Mouse (Mus musculus) layer of hippocampus, adult 6 months (tissue): ENCODE data around the gene Kdm8. TPM values are rescaled to one million over a fixed set of nuclear protein-coding genes. Genes with fewer than 3 reads are reported as not detected.

ENCODE experiments used
- long read RNA-seq, 2 experiments: library from polyadenylated mRNA; unstranded; transcript quantifications; one replicate each; pipeline ENCODE4 v2.0.0; 2019 to 2020
- polyA plus RNA-seq: library from polyadenylated mRNA; unstranded; fragments of <200 nt; fragmentation: Nextera tagmentation; gene quantifications from 2 replicates; pipeline ENCODE4 v1.2.3, GENCODE M21; 2021

The Kdm8 gene
- polyA plus RNA-seq: 2.5 and 3.1 TPM in 2 replicates
- long read RNA-seq, experiment 1, transcript Kdm8-201 (8 exons, 2,389 nt): major isoform, 7 of 7 reads
- long read RNA-seq, experiment 1, partial matches to known transcripts: 0 of 7 reads
- long read RNA-seq, experiment 1, other reads (novel, unspliced or antisense): 0 of 7 reads
- long read RNA-seq, experiment 2, transcript Kdm8-201 (8 exons, 2,389 nt): major isoform, 10 of 18 reads
- long read RNA-seq, experiment 2, partial matches to known transcripts: 6 of 18 reads
- long read RNA-seq, experiment 2, other reads (novel, unspliced or antisense): 2 of 18 reads

GRCm38 (mm10) chr7:125444464-125445401, at the start of gene Kdm8:
Gene Kdm8 (plus strand): TSS chr7:125444676.

DNA sequence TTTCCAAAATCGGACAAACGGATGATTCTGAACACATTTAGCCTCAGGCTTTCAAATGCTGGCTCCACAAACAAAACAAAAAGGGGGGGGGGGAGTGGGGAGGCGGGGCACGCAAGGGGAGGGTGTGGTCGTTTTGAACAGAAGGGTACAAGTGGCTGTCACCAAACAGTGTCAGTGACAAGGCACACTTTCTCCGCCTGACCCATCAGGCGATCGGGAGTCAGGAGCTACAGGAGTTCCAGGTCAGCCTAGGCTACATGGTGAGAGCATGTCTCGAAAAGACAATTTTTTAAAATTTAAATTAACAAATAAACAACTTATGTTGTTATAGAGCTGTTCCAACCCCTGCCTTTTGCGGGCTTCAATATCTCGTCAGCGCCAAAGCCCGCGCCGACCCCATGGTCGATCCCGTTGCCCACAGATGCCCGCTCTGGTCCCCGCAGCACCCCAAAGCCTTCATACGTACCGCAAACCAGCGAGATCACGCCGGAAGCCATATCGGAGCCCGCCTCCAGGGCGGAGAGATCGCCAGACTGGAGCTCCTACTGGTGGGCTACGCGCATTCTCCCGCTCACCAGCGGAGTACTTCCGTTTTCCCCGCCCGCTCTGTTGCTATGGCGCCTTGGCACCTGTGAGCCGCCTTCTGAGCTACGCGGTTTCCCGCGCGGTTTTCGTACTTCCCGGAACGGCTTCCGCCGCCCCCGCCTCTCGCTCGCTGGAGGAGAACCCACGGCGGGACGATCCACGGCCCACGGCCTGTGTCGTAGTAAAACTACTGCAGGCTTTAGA, 46.7 kb downstream of the Kdm8 start, which contains the start of gene Nsmce1:
Gene Nsmce1, minus strand, starts transcription at position 650 of the 789 bp plus-strand sequence.

Other genes with a start within 250 kb of the Kdm8 start
- gene Nsmce1, start 46.9 kb downstream of the Kdm8 start, polyA plus RNA-seq: 68.9 and 75.0 TPM in 2 replicates
- 1.7 and 2.2 TPM in 2 replicates for gene Il4ra, start 107.4 kb downstream of the Kdm8 start, polyA plus RNA-seq
- 0.80 and 0.99 TPM in 2 replicates for gene Il21r, start 158.8 kb downstream of the Kdm8 start, polyA plus RNA-seq